Mouse (Mus musculus) neural tube, embryonic 10.5 days (tissue): ENCODE results near the gene Ankrd54.

Source experiments
- DNase-seq: peaks from one replicate; pipeline ENCODE4 v3.0.0-alpha.2; 2017; ENCODE audit warnings: low spot score; ENCODE audit errors: extremely low spot score

The Ankrd54 gene

DNA sequence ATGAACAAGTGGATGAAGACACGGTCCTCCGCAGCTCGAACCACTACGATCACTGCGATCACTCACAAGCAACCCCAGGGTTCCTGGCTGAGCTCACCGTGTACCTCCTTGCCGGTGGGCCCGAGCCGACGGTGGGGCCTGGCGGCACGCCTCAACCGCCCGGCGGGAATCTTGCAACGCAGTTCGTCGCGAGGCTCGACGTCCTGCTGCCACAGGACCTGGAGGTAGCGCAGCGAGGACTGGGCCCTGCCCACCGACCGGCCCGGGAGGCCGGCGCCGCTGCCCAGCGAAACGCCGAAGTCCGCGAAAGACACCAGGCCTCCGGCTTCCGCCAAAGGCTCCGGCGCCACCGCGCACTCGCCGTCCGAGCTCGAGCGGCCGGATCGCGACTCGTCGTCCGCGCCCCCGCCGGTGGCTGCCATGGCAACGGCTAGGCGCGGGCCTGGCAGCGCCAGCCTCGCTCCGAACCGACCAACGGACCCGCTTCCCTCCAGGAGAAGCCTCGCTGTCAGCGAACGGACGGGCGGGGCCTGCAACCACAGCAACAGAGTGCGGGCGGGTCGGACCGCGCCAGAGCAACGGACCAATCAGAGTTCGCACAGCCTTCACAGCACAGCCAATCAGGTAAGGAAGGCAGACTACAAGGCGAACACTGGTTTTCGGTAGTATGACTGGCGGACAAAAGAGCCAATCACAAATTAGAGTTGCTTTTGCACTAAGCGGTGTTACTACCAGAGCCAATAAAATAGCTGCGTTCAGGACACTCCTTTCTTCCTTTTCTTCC, at the start of gene Ankrd54:
Ankrd54 (minus strand) TSS at position 518 of the 784 bp plus-strand sequence.
- DNase-seq = peak; percentile 96

DNA sequence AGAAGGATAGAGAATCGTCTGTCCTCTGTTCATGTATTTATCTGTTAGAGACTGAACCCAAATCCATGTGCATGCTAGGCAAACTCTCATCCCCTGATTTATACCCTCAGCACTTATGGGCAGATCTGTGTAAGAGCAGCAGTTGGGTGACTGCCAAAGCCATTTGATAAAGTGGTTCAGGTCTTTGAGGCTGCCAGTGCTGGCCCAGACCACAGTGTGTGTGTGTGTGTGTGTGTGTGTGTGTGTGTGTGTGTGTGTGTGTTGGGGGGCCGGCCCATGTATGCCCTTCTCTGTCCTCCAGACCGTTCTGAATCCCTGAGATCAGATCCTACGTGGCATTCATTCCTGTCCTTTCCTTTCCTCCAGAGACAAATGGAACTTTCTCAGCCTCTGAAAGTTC, 49.1 kb upstream of the Ankrd54 start:
- DNase-seq = no peak

DNA sequence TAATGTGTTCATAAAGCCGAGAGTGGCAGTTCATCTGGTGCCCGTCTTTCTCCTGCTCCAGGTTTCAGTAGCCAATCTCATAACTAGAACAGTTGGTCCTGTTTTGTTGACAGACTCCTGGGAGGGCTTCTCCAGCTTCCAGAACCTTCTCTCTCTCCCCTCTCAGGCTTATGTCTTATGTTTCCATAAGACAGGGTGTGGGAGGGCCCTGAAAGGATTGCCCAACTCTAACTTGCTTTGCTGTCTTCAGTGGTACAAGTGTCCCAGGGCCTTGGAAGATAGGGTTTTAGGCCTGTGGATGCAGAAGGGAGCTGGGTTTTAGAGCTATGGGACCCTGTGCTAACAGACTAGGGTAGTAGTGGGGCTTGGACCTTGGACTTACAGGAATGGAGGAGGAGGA, 47.8 kb upstream of the Ankrd54 start:
- no peak for DNase-seq

DNA sequence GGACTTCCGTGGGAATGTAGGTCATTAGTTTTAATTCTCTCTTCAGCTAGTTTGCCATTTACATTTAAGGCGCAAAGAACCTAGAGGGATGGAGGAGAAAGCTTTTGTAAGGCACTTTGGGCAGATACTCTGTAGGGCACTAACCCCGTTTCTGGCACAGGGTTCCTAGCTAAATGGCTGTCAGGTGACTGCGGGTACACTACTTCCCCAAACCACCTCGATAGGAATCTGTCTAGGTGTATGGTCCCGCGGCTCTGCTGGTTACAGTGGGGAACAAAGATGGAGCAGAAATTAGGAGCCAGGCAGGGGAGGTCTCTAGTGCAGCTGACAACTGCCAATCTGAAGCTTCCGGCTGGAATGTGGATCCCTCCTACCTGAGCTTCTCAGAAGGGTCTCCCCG, 47.3 kb upstream of the Ankrd54 start:
- DNase-seq = no peak

DNA sequence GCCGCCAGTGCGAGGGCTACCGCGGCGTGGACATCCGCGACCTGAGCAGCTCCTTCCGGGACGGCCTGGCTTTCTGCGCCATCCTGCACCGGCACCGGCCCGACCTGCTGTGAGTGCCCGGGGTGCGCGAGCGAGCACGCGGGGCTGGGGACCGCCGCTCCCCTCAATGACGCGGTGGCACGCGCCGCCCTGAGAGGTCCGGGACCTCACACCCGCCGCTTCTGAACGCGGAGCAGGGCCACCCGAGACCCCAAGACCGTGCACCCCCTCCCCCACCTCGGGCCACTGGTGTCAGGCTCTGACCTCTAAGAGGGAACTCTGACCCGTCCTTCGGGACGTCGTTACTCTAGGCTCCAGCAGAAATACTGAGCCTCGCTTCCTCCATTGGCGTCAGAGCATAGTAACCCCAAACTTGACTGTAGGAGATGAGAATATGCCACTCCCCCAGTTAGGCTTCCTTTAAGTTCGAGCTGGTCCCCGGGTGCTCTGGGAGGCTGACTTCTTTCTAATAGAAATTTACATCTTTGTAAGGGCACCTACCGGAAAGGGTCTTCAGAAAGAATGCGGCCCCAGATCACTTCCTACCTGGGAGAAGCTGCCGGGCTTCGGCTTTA, 46.7 kb upstream of the Ankrd54 start:
- peak; percentile 75 for DNase-seq

DNA sequence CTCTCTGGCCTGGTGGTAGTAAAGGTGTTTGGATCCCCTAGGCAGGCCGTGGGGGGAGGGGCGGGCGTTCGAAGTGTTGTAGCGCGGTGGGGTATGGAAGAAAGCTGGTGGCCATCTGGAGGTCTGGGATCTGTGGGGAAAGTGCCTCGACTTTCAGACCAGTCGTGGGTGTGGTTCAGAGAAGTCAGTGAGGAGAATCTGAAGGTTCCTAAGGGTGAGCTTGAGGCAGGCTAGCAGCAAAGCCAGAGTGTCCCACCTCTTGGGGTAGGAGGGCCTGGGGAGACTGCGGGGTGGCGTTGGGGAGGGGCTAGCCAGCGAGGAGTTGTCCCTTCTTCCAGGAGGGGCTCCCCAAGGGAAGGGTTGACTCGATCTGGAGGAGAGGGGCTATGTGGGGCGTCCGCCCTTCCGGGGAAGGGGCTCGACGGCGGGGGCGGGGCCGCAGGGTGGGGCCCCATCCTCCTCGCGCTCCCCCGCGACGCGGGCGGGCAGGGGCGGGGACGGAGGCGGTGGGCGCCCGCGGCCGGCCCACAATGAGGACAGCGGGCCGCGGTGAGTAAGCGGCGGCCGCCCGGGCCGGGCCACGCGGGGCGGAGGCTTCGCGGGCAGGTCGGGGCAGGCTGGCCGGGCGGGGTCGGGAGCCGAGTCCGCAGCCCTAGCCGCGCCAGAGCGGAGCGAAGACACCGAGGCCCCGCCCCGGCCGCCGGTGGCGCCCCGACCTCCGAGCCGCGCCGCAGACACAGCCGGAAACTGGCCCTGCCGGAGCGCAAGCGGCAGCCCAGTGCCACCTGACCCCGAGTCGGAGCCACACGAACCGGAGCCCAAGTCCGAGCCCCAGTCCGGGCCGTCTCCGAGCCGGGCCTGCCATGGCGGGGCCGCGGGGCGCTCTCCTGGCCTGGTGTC, 46.0 kb upstream of the Ankrd54 start, which contains the start of gene Micall1:
Micall1 (plus strand) TSS at position 478 of the 900 bp plus-strand sequence.
- peak; percentile 65 for DNase-seq

- no peak for DNase-seq
Observed at GRCm38 (mm10) chr15:79107966-79108365, 45.3 kb upstream of the Ankrd54 start.

- DNase-seq = no peak
Observed at GRCm38 (mm10) chr15:79105804-79106203, 43.1 kb upstream of the Ankrd54 start.

DNA sequence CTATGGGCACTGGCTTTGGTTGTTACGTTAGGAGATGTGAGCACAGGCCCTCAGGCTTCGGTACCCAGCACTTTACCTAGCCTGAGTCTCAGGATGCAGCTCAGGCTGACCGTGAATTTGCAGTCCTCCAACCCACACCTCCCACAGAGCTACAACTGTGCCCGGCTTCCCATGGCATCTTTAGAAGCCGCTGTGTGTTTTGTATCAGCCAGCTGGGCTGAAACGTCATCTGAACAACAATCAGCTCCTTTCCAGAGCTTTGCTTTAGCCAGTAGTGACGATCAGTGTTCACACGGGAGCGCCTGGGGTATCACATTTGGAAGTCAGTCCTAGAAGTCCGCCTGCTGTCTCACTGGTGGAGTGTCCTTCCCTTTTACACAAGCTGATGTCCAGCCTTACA, 40.6 kb upstream of the Ankrd54 start:
- no peak for DNase-seq

DNA sequence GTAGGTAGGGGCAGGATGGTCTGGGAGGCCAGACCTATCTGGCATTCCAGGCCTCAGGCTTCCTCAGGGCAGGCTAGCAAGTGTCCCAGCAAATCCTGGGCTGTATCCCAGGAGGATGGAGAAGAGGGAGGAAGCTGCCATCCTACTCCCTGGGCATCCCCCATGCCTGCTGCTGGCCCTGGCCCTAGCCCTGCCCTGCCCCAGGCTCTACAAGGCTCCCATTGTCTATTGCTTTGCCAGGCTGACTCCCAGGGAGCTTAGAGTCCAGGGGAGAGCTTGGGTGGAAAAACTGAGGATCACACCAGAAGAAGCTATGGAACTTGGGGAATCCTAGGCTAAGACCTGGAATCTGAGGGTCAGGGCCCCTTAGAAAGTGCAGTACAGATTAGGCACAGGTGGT, 38.8 kb upstream of the Ankrd54 start:
- DNase-seq = no peak

GRCm38 (mm10) chr15:79100391-79100790, 37.7 kb upstream of the Ankrd54 start:
- DNase-seq = no peak

- no peak for DNase-seq
Observed at GRCm38 (mm10) chr15:79099456-79099855, 36.8 kb upstream of the Ankrd54 start.

- no peak for DNase-seq
Observed at GRCm38 (mm10) chr15:79098868-79099267, 36.2 kb upstream of the Ankrd54 start.

- DNase-seq = no peak
Observed at GRCm38 (mm10) chr15:79098220-79098619, 35.5 kb upstream of the Ankrd54 start.

DNA sequence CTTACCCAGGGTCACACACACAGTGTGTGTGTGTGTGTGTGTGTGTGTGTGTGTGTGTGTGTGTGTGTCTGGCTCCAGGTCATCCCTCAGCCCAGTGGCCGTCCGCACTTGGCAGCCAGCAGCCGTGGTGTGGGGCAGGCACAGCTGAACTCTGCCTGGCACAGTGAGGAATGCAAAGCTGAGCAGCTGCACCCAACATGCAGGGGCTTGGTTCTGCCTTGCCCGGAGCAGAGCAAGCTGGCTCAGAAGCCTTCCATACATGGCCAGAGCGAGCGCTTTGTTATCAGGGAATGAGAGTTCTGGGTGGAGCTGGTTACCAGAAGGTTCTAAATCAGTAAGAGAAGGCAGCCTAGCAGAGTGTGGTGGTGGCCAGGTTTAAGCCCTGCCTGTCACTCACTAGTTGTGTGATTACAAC, 34.9 kb upstream of the Ankrd54 start:
- no peak for DNase-seq

GRCm38 (mm10) chr15:79097135-79097534, 34.4 kb upstream of the Ankrd54 start:
- no peak for DNase-seq

GRCm38 (mm10) chr15:79096556-79096955, 33.9 kb upstream of the Ankrd54 start:
- DNase-seq = no peak

GRCm38 (mm10) chr15:79095483-79095882, 32.8 kb upstream of the Ankrd54 start:
- no peak for DNase-seq

GRCm38 (mm10) chr15:79093083-79093839, 30.6 kb upstream of the Ankrd54 start:
- DNase-seq = no peak

- no peak for DNase-seq
Observed at GRCm38 (mm10) chr15:79092284-79092683, 29.6 kb upstream of the Ankrd54 start.

- no peak for DNase-seq
Observed at GRCm38 (mm10) chr15:79079567-79079966, 16.9 kb upstream of the Ankrd54 start.
